Mouse (Mus musculus) hindbrain, embryonic 11.5 days (tissue): ENCODE measurements at regions not wholly inside any gene's neighbourhood (a gene's known extent, or its start where the extent isn't known, plus 50 kb on each side); places are given as distances from the start of the nearest gene placed in this dataset.
A peak's percentile ranks its signal among the peaks of the same experiment; 100 is the strongest.

ENCODE experiments used
- ATAC-seq: fragments of 200-750 bp; cut with Nextera tagmentation; 2 replicates; pipeline ENCODE4 v1.8.0; 2017; ENCODE audit warnings: mild to moderate bottlenecking, moderate TSS enrichment, moderate library complexity; ENCODE audit not compliant: low FRiP score
- DNase-seq: peaks from one replicate; pipeline ENCODE4 v3.0.0-alpha.2; 2015; ENCODE audit warnings: low spot score
- H3K27ac ChIP-seq: fragments of 300-500 bp; sonication (generic); 2 replicates; pipeline ENCODE4 v1.5.1; 2014; ENCODE audit warnings: mild to moderate bottlenecking, low read depth, low read length
- H3K27me3 ChIP-seq: fragments of 300-500 bp; sonication (generic); 2 replicates; pipeline ENCODE4 v1.6.1; 2014; ENCODE audit warnings: mild to moderate bottlenecking, low read length, moderate library complexity, mixed read lengths; ENCODE audit not compliant: control insufficient read depth, insufficient read depth
- H3K36me3 ChIP-seq: fragments of 300-500 bp; sonication (generic); 2 replicates; pipeline ENCODE4 v1.6.1; 2014; ENCODE audit warnings: mild to moderate bottlenecking, low read length, moderate library complexity, mixed read lengths; ENCODE audit not compliant: control insufficient read depth, insufficient read depth
- H3K4me1 ChIP-seq: fragments of 300-500 bp; sonication (generic); replicated peaks from 2 replicates; pipeline ENCODE4 v1.6.1; 2014; ENCODE audit warnings: low read length, mixed read lengths; ENCODE audit not compliant: control insufficient read depth, insufficient read depth
- H3K4me2 ChIP-seq: fragments of 300-500 bp; sonication (generic); replicated peaks from 2 replicates; pipeline ENCODE4 v1.6.1; 2014; ENCODE audit warnings: mild to moderate bottlenecking, low read depth, low read length
- H3K4me3 ChIP-seq: fragments of 300-500 bp; sonication (generic); 2 replicates; pipeline ENCODE4 v1.5.1; 2014; ENCODE audit warnings: low read depth, low read length
- H3K9ac ChIP-seq: fragments of 300-500 bp; sonication (generic); 2 replicates; pipeline ENCODE4 v1.6.1; 2014; ENCODE audit warnings: low read depth, low read length
- H3K9me3 ChIP-seq: fragments of 300-500 bp; sonication (generic); 2 replicates; pipeline ENCODE4 v1.6.1; 2016; ENCODE audit warnings: low read length; ENCODE audit not compliant: control insufficient read depth
- WGBS: fragments of 180-500 bp; shearing (Covaris S2); extraction: QIAGEN DNeasy Blood & Tissue Kit; methylation state at CpG from one replicate; pipeline ENCODE4 v1.1.7; 2014; 5-methylcytosine and 5-hydroxymethylcytosine counted together

- H3K4me1 ChIP-seq: no peaks in the 10 kb centered on the region
- H3K36me3 ChIP-seq: no peaks in the 10 kb centered on the region
- no peak for ATAC-seq
- no peak overlapping the region for H3K4me2 ChIP-seq
- no peaks in the 10 kb centered on the region for H3K9me3 ChIP-seq
- DNase-seq: no peak
- no peak overlapping the region for H3K4me3 ChIP-seq
- no peaks in the 10 kb centered on the region for H3K27me3 ChIP-seq
- H3K9ac ChIP-seq: no peak overlapping the region
- H3K27ac ChIP-seq: no peak overlapping the region
Measured at GRCm38 (mm10) chr10:45957686-45958085, 380.1 kb downstream of the Hace1 start.

- H3K27ac ChIP-seq: no peak overlapping the region
- ATAC-seq (no peak), DNase-seq (no peak)
- no peaks in the 10 kb centered on the region for H3K36me3 ChIP-seq
- H3K4me3 ChIP-seq: no peak overlapping the region
- 70% methylated on average over 1 of the region's 1 CpGs for WGBS
- no peak overlapping the region for H3K4me2 ChIP-seq
- no peaks in the 10 kb centered on the region for H3K9me3 ChIP-seq
- no peaks in the 10 kb centered on the region for H3K27me3 ChIP-seq
- H3K9ac ChIP-seq: no peak overlapping the region
- H3K4me1 ChIP-seq: no peaks in the 10 kb centered on the region
Measured at GRCm38 (mm10) chr10:45972240-45972639, 394.6 kb downstream of the Hace1 start.

GRCm38 (mm10) chr10:45982731-45983274 lies 405.2 kb downstream of the Hace1 start:
- H3K27ac ChIP-seq: no peak overlapping the region
- H3K4me1 ChIP-seq: no peaks in the 10 kb centered on the region
- no peaks in the 10 kb centered on the region for H3K9me3 ChIP-seq
- ATAC-seq (no peak), DNase-seq (no peak)
- H3K9ac ChIP-seq: no peak overlapping the region
- H3K4me3 ChIP-seq: no peak overlapping the region
- no peaks in the 10 kb centered on the region for H3K27me3 ChIP-seq
- no peaks in the 10 kb centered on the region for H3K36me3 ChIP-seq
- no peak overlapping the region for H3K4me2 ChIP-seq
- 77% methylated on average over 4 of the region's 4 CpGs for WGBS

GRCm38 (mm10) chr10:45983671-45984335 lies 406.2 kb downstream of the Hace1 start:
- H3K27me3 ChIP-seq: no peaks in the 10 kb centered on the region
- H3K9me3 ChIP-seq: no peaks in the 10 kb centered on the region
- H3K27ac ChIP-seq: no peak overlapping the region
- H3K4me2 ChIP-seq: no peak overlapping the region
- DNase-seq (no peak), ATAC-seq (no peak)
- 91% methylated on average over 6 of the region's 6 CpGs for WGBS
- no peak overlapping the region for H3K4me3 ChIP-seq
- no peak overlapping the region for H3K9ac ChIP-seq
- no peaks in the 10 kb centered on the region for H3K36me3 ChIP-seq
- H3K4me1 ChIP-seq: no peaks in the 10 kb centered on the region

GRCm38 (mm10) chr10:45986341-45986740 lies 408.7 kb downstream of the Hace1 start:
- Histone ChIP-seq H3K4me3 (no peak overlapping the region), H3K4me1 (no peaks in the 10 kb centered on the region), H3K36me3 (no peaks in the 10 kb centered on the region), H3K27ac (no peak overlapping the region), H3K4me2 (no peak overlapping the region), H3K9ac (no peak overlapping the region), H3K27me3 (no peaks in the 10 kb centered on the region), H3K9me3 (no peaks in the 10 kb centered on the region)
- ATAC-seq (no peak), DNase-seq (no peak)
- WGBS: 94% methylated on average over 2 of the region's 2 CpGs

- Histone ChIP-seq H3K36me3 (no peaks in the 10 kb centered on the region), H3K4me1 (no peaks in the 10 kb centered on the region), H3K9ac (no peak overlapping the region), H3K27ac (no peak overlapping the region), H3K4me3 (no peak overlapping the region), H3K4me2 (no peak overlapping the region), H3K27me3 (no peaks in the 10 kb centered on the region), H3K9me3 (no peaks in the 10 kb centered on the region)
- no peak for DNase-seq
- ATAC-seq: no peak
- WGBS: 64% methylated on average over 2 of the region's 2 CpGs
Measured at GRCm38 (mm10) chr10:46006319-46006718, 428.7 kb downstream of the Hace1 start.

- no peaks in the 10 kb centered on the region for H3K4me1 ChIP-seq
- no peaks in the 10 kb centered on the region for H3K36me3 ChIP-seq
- 26% methylated on average over 12 of the region's 12 CpGs for WGBS
- no peak overlapping the region for H3K4me2 ChIP-seq
- ATAC-seq (peak; percentile 91), DNase-seq (peak; percentile 73)
- no peak overlapping the region for H3K27ac ChIP-seq
- H3K9me3 ChIP-seq: no peaks in the 10 kb centered on the region
- H3K4me3 ChIP-seq: no peak overlapping the region
- no peaks in the 10 kb centered on the region for H3K27me3 ChIP-seq
- no peak overlapping the region for H3K9ac ChIP-seq
Measured at GRCm38 (mm10) chr10:46011916-46012596, 434.4 kb downstream of the Hace1 start.

- DNase-seq (no peak), ATAC-seq (no peak)
- Histone ChIP-seq H3K36me3 (no peaks in the 10 kb centered on the region), H3K4me1 (no peaks in the 10 kb centered on the region), H3K4me2 (no peak overlapping the region), H3K9ac (no peak overlapping the region), H3K27me3 (no peaks in the 10 kb centered on the region), H3K4me3 (no peak overlapping the region), H3K9me3 (no peaks in the 10 kb centered on the region), H3K27ac (no peak overlapping the region)
- 81% methylated on average over 6 of the region's 6 CpGs for WGBS
Measured at GRCm38 (mm10) chr10:46012599-46012998, 435.0 kb downstream of the Hace1 start.

GRCm38 (mm10) chr10:46016295-46016694 lies 438.7 kb downstream of the Hace1 start:
- H3K27me3 ChIP-seq: no peaks in the 10 kb centered on the region
- no peak for DNase-seq
- ATAC-seq: no peak
- H3K36me3 ChIP-seq: no peaks in the 10 kb centered on the region
- no peaks in the 10 kb centered on the region for H3K4me1 ChIP-seq
- H3K4me3 ChIP-seq: no peak overlapping the region
- H3K4me2 ChIP-seq: no peak overlapping the region
- H3K9ac ChIP-seq: no peak overlapping the region
- no peak overlapping the region for H3K27ac ChIP-seq
- WGBS: 77% methylated on average over 5 of the region's 5 CpGs
- no peaks in the 10 kb centered on the region for H3K9me3 ChIP-seq
